Mouse (Mus musculus): Measurements from ENCODE around the gene Usp26. TPM values are rescaled to one million over a fixed set of nuclear protein-coding genes. Genes with fewer than 3 reads are reported as not detected.
A peak's percentile ranks its signal among the peaks of the same experiment; 100 is the strongest.

Usp26 gene
- not detected for total RNA-seq (2021)
- long read RNA-seq, partial matches to known transcripts, result 0 of 1 reads
- long read RNA-seq, other reads (novel, unspliced or antisense), result 1 of 1 reads

DNA sequence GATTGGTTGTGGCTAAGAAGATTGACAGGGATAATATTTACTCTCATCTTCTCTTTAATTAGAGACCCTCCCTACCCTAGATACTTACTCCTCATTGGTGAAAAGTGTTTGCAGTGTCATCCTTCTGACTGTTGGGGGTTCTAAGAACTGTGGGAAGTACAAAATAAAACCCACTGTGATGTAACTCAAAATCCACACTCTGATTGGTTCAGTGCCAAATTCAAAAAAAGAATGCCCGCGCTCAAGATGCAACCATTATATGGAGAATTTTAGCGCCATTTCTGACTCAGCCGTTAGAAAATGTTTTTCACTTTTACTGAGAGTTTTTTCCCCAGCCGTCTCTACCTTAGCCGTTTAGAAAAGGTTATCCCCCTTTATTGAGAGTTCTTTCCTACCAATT lies at the start of gene Usp26:
Usp26 (minus strand) TSS at position 101 of the 400 bp plus-strand sequence.
- no peak for DNase-seq (ENCODE audit: low spot score in 2 of 2)

DNA sequence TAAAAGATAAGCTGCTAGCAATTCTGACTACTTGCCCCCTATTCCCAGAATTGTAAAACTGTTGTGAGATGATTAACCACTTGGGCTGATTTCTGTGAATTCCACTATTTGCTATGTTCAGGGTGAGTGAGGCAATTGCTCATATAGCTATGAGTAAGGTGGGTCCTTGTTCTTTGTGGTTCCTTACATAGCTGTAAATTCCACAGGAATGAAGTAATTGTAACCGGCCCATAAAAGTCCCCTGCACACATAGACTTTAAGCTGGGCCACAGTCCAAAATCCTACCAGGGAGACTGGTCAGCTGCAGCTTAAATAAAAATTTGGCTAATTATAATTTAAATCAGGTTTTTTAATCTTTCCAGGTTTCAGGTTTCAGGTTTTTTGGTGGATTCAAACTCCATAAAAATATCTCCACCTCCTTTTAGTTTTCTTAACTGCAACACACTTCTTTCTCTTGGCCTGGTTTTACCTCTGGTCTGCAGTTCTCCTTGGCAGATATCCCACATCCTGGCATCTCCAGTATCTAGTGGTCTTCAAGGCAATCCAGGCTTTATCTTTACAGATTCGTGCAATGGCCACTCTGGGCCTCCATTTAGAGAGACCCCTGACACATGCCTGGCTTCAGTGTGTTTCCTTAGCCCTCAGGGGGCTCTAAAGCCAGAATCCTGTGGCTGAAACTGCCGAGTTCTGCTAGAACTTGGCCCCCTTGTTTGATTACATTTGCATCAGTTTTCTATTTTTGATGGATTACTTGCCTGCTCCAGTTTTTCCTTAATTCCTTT lies 13.6 kb upstream of the Usp26 start:
- DNase-seq (ENCODE audit: low spot score in 2 of 2), result no peak

DNA sequence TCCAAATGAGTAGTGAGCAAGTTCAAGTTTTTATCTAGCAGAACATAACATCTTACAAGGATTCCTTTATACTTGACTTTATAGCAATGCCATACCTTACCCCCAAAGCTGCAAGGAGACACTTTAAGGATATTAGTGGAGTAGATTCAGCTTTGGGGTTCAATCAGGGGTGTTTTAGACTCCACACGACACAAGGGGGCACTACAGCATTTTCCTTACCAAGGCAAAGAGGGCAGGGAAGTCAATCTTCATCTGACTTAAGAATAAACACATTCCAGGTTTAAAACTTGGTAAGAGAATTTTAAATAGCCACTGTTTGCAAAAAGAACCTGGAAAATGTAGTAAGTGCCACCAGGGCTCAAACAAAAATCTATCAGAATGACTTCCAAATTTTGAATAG lies 33.6 kb downstream of the Usp26 start:
- DNase-seq (ENCODE audit: low spot score in 2 of 2), result peak in 1 of 2 experiments; percentile 5

DNA sequence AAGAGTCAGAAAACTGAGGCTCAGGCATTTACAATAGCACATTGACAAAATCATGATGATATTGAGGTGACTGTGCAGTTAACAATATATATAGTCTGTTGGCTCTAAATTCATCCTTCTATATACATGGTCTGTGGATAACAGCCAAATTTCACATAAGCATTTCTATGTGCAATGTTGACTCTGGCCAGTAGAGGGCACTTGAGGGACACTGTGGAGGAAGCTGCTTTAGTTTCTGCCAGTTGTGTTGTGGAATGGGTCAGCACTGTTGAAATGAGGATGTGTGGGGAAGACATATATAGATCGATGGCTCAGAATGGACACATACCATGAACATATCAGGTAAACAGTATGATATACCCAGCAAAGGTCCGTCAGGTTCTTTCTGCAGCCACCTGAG lies 64.6 kb downstream of the Usp26 start:
- DNase-seq (ENCODE audit: low spot score in 2 of 2), result peak; percentile 17 to 67

DNA sequence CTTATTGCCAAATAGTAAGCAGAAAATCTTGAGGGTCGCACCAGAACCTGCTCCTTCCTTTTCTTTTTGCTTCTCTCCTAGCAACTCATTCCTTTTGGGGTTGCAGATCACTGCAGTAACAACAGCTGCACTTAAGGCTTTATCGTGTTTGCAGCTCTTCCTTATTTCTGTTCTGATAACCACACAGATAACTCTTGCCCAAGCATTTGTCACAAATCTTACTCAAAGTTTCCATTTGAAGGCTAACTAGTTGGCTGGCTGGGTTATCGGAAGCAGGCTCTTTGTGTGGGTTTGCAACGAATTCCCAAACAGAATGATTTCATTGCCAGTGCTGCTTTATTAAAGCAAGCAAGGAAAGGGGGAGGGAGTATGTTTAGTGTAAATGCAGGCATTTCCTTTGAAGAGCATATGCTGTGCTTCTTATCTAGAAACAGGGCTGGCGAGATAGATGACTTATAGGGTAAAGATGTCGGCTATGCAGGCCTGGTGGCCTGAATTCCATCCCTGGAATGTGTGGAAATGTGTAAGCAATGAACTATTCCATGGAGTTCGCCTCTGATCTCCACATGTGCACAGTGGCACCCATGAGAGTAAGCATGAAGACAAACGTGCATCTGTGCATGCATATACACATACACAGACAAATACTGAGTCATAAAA lies 86.8 kb downstream of the Usp26 start:
- DNase-seq (ENCODE audit: low spot score in 2 of 2), result no peak

DNA sequence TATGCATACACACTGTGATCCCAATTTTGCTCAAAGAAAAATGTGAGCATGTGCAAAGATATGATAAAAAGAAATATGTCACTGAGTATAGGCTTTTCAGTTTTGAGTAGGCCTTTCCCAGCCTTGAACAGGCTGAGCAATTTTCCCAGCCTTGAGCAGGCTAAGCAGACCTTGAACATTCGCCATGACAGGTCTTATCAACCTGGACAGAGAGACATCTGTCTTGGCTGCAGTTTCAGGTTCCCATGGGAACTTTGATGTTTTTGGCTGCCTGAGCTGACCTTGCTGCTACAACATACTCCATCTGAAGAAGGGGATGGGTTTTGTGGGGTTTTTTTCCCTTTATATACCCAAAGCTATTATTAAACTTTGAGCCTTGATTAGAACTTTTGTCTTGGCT lies 88.0 kb downstream of the Usp26 start:
- DNase-seq (ENCODE audit: low spot score in 2 of 2), result no peak

Other genes with a start within 250 kb of the Usp26 start
- gene Hs6st2, start 119.4 kb downstream of the Usp26 start, total RNA-seq (2021), result 10 to 100 TPM; 29.9 to 30.0 TPM
- not detected for gene 1700080O16Rik, start 171.5 kb upstream of the Usp26 start, total RNA-seq (2021)